Mouse (Mus musculus) adrenal gland, adult 10 weeks (tissue): ENCODE data around the gene Flad1. TPM values are rescaled to one million over a fixed set of nuclear protein-coding genes. Genes with fewer than 3 reads are reported as not detected.

ENCODE experiments used
- polyA plus RNA-seq: library from polyadenylated mRNA; stranded (reverse); fragments of 350-450 nt; fragmentation: Illumina TruSeq; extraction: RNeasy Lipid Tissue Mini Kit (QIAGEN cat#74804); gene quantifications from one replicate; pipeline ENCODE4 v1.2.3, GENCODE M21; 2014; ENCODE audit warnings: low read depth, low replicate concordance

Gene Flad1
- 1.2 TPM for polyA plus RNA-seq

GRCm38 (mm10) chr3:89411490-89412393 is at the start of gene Flad1:
TSS of gene Flad1 (minus strand) at chr3:89411870.

GRCm38 (mm10) chr3:89454401-89455177 is 42.9 kb upstream of the Flad1 start, which contains the start of gene Pmvk:
TSS of gene Pmvk (plus strand) at chr3:89454541.

GRCm38 (mm10) chr3:89436176-89437113 is 24.8 kb upstream of the Flad1 start, which contains the start of gene Pbxip1:
TSS of gene Pbxip1 (plus strand) at chr3:89436706.

GRCm38 (mm10) chr3:89430171-89431159 is 18.8 kb upstream of the Flad1 start, which contains the start of gene Pygo2:
TSS of gene Pygo2 (plus strand) at chr3:89430214.

GRCm38 (mm10) chr3:89418170-89418860 is 6.6 kb upstream of the Flad1 start, which contains the start of the genes Cks1b and Shc1:
TSS of gene Cks1b (minus strand) at chr3:89418383.
TSS of gene Shc1 (plus strand) at chr3:89418443.

GRCm38 (mm10) chr3:89402693-89403092 is 9.0 kb downstream of the Flad1 start, which contains the start of gene Lenep:
TSS of gene Lenep (minus strand) at chr3:89402793.

GRCm38 (mm10) chr3:89394006-89394893 is 17.4 kb downstream of the Flad1 start, which contains the start of gene Zbtb7b:
TSS of gene Zbtb7b (minus strand) at chr3:89394776.

GRCm38 (mm10) chr3:89365153-89365485 is 46.6 kb downstream of the Flad1 start, which contains the start of gene Dcst1:
TSS of gene Dcst1 (minus strand) at chr3:89365253.

GRCm38 (mm10) chr3:89361675-89362074 is 50.0 kb downstream of the Flad1 start, which contains the start of gene Dcst2:
TSS of gene Dcst2 (plus strand) at chr3:89361975.

Other genes with a start within 250 kb of the Flad1 start
- gene Clk2, start 247.1 kb downstream of the Flad1 start, polyA plus RNA-seq: 15.3 TPM
- 15.5 TPM for gene Scamp3, start 234.4 kb downstream of the Flad1 start, polyA plus RNA-seq
- 0.47 TPM for gene Fam189b, start 228.7 kb downstream of the Flad1 start, polyA plus RNA-seq
- 13.1 TPM for gene Gba, start 208.9 kb downstream of the Flad1 start, polyA plus RNA-seq
- gene Thbs3, start 196.7 kb downstream of the Flad1 start, polyA plus RNA-seq: 0.82 TPM
- gene Mtx1, start 184.8 kb downstream of the Flad1 start, polyA plus RNA-seq: 38.5 TPM
- not detected for gene Muc1, start 182.8 kb downstream of the Flad1 start, polyA plus RNA-seq
- 37.0 TPM for gene Krtcap2, start 165.9 kb downstream of the Flad1 start, polyA plus RNA-seq
- gene Trim46, start 165.6 kb downstream of the Flad1 start, polyA plus RNA-seq: not detected
- gene Dpm3, start 152.5 kb downstream of the Flad1 start, polyA plus RNA-seq: not detected
- 16.9 TPM for gene Slc50a1, start 141.3 kb downstream of the Flad1 start, polyA plus RNA-seq
- 2.7 TPM for gene Efna1, start 130.7 kb downstream of the Flad1 start, polyA plus RNA-seq
- not detected for gene Efna3, start 88.9 kb downstream of the Flad1 start, polyA plus RNA-seq
- not detected for gene Efna4, start 73.8 kb downstream of the Flad1 start, polyA plus RNA-seq
- gene Adam15, start 61.9 kb downstream of the Flad1 start, polyA plus RNA-seq: 12.9 TPM
- gene Dcst2, start 49.9 kb downstream of the Flad1 start, polyA plus RNA-seq: not detected
- not detected for gene Dcst1, start 46.6 kb downstream of the Flad1 start, polyA plus RNA-seq
- gene Zbtb7b, start 17.1 kb downstream of the Flad1 start, polyA plus RNA-seq: 7.4 TPM
- 2.3 TPM for gene Lenep, start 9.1 kb downstream of the Flad1 start, polyA plus RNA-seq
- gene Cks1b, start 6.5 kb upstream of the Flad1 start, polyA plus RNA-seq: 9.6 TPM
- gene Shc1, start 6.6 kb upstream of the Flad1 start, polyA plus RNA-seq: 39.8 TPM
- gene Pygo2, start 18.3 kb upstream of the Flad1 start, polyA plus RNA-seq: 8.5 TPM
- 13.2 TPM for gene Pbxip1, start 24.8 kb upstream of the Flad1 start, polyA plus RNA-seq
- gene Pmvk, start 42.7 kb upstream of the Flad1 start, polyA plus RNA-seq: 1.1 TPM
- gene Kcnn3, start 108.3 kb upstream of the Flad1 start, polyA plus RNA-seq: 3.4 TPM